Mouse (Mus musculus): ENCODE results near the gene Gm20662. TPM values are rescaled to one million over a fixed set of nuclear protein-coding genes. Genes with fewer than 3 reads are reported as not detected.

Gm20662 gene
- total RNA-seq, 2 experiments from 2014 or later: not detected

GRCm38 (mm10) chr9:108052885-108053664, 56.9 kb downstream of the Gm20662 start, which contains the start of gene Amigo3:
Amigo3 (plus strand) TSS chr9:108053159.
- DNase-seq: peak; percentile 96
- intact Hi-C loops (cut with DNase I): loop anchor here (2.0 to 5.0 kb wide), 3 partner anchors 68 to 151 kb away; partner anchors contain the start of gene Inka1
- Histone ChIP-seq H3K27ac (peak within 1 kb of the TSS; percentile 87), H3K4me3 (peak within 1 kb of the TSS; percentile 60)
- TF ChIP-seq CTCF (IDR thresholded peaks at IDR 0.05): peak; percentile 95

- intact Hi-C loops (cut with DNase I): loop anchor here (2.0 to 5.0 kb wide), 3 partner anchors 69 to 151 kb away; partner anchors contain the start of gene Inka1
- H3K4me3 ChIP-seq: peak overlapping the region; percentile 60
- H3K27ac ChIP-seq: peak overlapping the region; percentile 87
- TF ChIP-seq CTCF (IDR thresholded peaks at IDR 0.05): no peak
- peak; percentile 43 for DNase-seq
These were observed 57.6 kb downstream of the Gm20662 start for GRCm38 (mm10) chr9:108053665-108054225.

GRCm38 (mm10) chr9:108054331-108055040, 58.3 kb downstream of the Gm20662 start:
- TF ChIP-seq CTCF (IDR thresholded peaks at IDR 0.05): no peak
- Histone ChIP-seq H3K4me3 (peak overlapping the region; percentile 60), H3K27ac (peak overlapping the region; percentile 92)
- intact Hi-C loops (cut with DNase I): loop anchor here (5.0 kb wide), 2 partner anchors 92 to 152 kb away; no protein-coding TSS in a partner anchor
- peak; percentile 27 for DNase-seq

- intact Hi-C loops (cut with DNase I): no loop called here
- TF ChIP-seq CTCF (IDR thresholded peaks at IDR 0.05): no peak
- Histone ChIP-seq H3K27ac (peak overlapping the region; percentile 92), H3K4me3 (no peak overlapping the region)
- peak; percentile 20 for DNase-seq
These were observed 58.9 kb downstream of the Gm20662 start for GRCm38 (mm10) chr9:108055061-108055460.

- no peak for TF ChIP-seq CTCF (IDR thresholded peaks at IDR 0.05)
- intact Hi-C loops (cut with DNase I): no loop called here
- DNase-seq: no peak
- Histone ChIP-seq H3K27ac (peak overlapping the region; percentile 92), H3K4me3 (no peak overlapping the region; the same call in 1 of the 2 replicates)
These were observed 59.6 kb downstream of the Gm20662 start for GRCm38 (mm10) chr9:108055661-108056237.

GRCm38 (mm10) chr9:108056361-108057261, 60.5 kb downstream of the Gm20662 start:
- no peak overlapping the region; the same call in 1 of the 2 replicates for H3K4me3 ChIP-seq
- no peak for TF ChIP-seq CTCF (IDR thresholded peaks at IDR 0.05)
- H3K27ac ChIP-seq: peak overlapping the region; percentile 92
- intact Hi-C loops (cut with DNase I): no loop called here
- peak; percentile 53 for DNase-seq

GRCm38 (mm10) chr9:108057262-108057562, 61.1 kb downstream of the Gm20662 start:
- TF ChIP-seq CTCF (IDR thresholded peaks at IDR 0.05): no peak
- peak overlapping the region; percentile 0; the same call in 1 of the 2 replicates for H3K4me3 ChIP-seq
- H3K27ac ChIP-seq: peak overlapping the region; percentile 92
- intact Hi-C loops (cut with DNase I): no loop called here
- peak; percentile 88 for DNase-seq

GRCm38 (mm10) chr9:108058291-108058690, 62.1 kb downstream of the Gm20662 start:
- Histone ChIP-seq H3K27ac (peak overlapping the region; percentile 92), H3K4me3 (no peak overlapping the region)
- intact Hi-C loops (cut with DNase I): no loop called here
- peak; percentile 19 for DNase-seq
- no peak for TF ChIP-seq CTCF (IDR thresholded peaks at IDR 0.05)

- intact Hi-C loops (cut with DNase I): no loop called here
These were observed 66.0 kb downstream of the Gm20662 start for GRCm38 (mm10) chr9:108062142-108062541.

GRCm38 (mm10) chr9:108063361-108063760, 67.2 kb downstream of the Gm20662 start:
- peak; percentile 18 for DNase-seq
- intact Hi-C loops (cut with DNase I): no loop called here
- TF ChIP-seq CTCF (IDR thresholded peaks at IDR 0.05): no peak
- H3K27ac ChIP-seq: peak overlapping the region; percentile 31; the same call in 1 of the 2 replicates
- no peak overlapping the region for H3K4me3 ChIP-seq

More at GRCm38 (mm10) chr9:108062142-108062541, 66.0 kb downstream of the Gm20662 start:
- TF ChIP-seq CTCF (IDR thresholded peaks at IDR 0.05): no peak
- H3K4me3 ChIP-seq: no peak overlapping the region
- H3K27ac ChIP-seq: no peak overlapping the region
- DNase-seq: no peak

- peak; percentile 83 for DNase-seq
These were observed 69.4 kb downstream of the Gm20662 start for GRCm38 (mm10) chr9:108065491-108066011.

More at GRCm38 (mm10) chr9:108065491-108066011, 69.4 kb downstream of the Gm20662 start:
- H3K4me3 ChIP-seq: no peak overlapping the region
- TF ChIP-seq CTCF (IDR thresholded peaks at IDR 0.05): peak; percentile 85
- intact Hi-C loops (cut with DNase I): loop anchor here (1.0 kb wide), 1 partner anchor 102 kb away; no protein-coding TSS in a partner anchor
- H3K27ac ChIP-seq: peak overlapping the region; percentile 56

Data from gastrocnemius, adult 2 months (tissue).